Mouse (Mus musculus) liver, postnatal 0 days (tissue): ENCODE results near the gene Pcp4l1. TPM values are rescaled to one million over a fixed set of nuclear protein-coding genes. Genes with fewer than 3 reads are reported as not detected.

Experiments used
- ATAC-seq: fragments of 200-750 bp; cut with Nextera tagmentation; 2 replicates; pipeline ENCODE4 v1.8.0; 2017; ENCODE audit warnings: mild to moderate bottlenecking, moderate library complexity
- DNase-seq: peaks from one replicate; pipeline ENCODE4 v3.0.0-alpha.2; 2016
- H3K27ac ChIP-seq: fragments of 300-500 bp; sonication (generic); 2 replicates; pipeline ENCODE4 v1.5.1; 2014; ENCODE audit warnings: antibody characterized with exemption, moderate library complexity, mild to moderate bottlenecking, low read depth
- H3K27me3 ChIP-seq: fragments of 300-500 bp; sonication (generic); 2 replicates; pipeline ENCODE4 v1.6.1; 2014; ENCODE audit warnings: low read length, control low read depth, mixed read lengths; ENCODE audit not compliant: insufficient read depth
- H3K36me3 ChIP-seq: fragments of 300-500 bp; sonication (generic); replicated peaks from 2 replicates; pipeline ENCODE4 v1.6.1; 2014; ENCODE audit warnings: mild to moderate bottlenecking, control low read depth, low read length, moderate library complexity, mixed read lengths; ENCODE audit not compliant: insufficient read depth
- H3K4me1 ChIP-seq: fragments of 300-500 bp; sonication (generic); 2 replicates; pipeline ENCODE4 v1.6.1; 2014; ENCODE audit warnings: antibody characterized with exemption, mild to moderate bottlenecking, control low read depth; ENCODE audit not compliant: insufficient read depth
- H3K4me2 ChIP-seq: fragments of 300-500 bp; sonication (generic); 2 replicates; pipeline ENCODE4 v1.6.1; 2014; ENCODE audit warnings: low read depth, mild to moderate bottlenecking, low read length, moderate library complexity, mixed read lengths
- H3K4me3 ChIP-seq: fragments of 300-500 bp; sonication (generic); 2 replicates; pipeline ENCODE4 v1.5.1; 2014; ENCODE audit warnings: low read depth, low read length
- H3K9ac ChIP-seq: fragments of 300-500 bp; sonication (generic); replicated peaks from 2 replicates; pipeline ENCODE4 v1.6.1; 2014; ENCODE audit warnings: mild to moderate bottlenecking, moderate library complexity
- H3K9me3 ChIP-seq: fragments of 300-500 bp; sonication (generic); 2 replicates; pipeline ENCODE4 v1.6.1; 2016; ENCODE audit warnings: mild to moderate bottlenecking, control low read depth, low read length, mixed read lengths
- CTCF ChIP-seq: sonication (generic); IDR thresholded peaks from 2 replicates; pipeline ENCODE4 v1.5.1; 2016; ENCODE audit warnings: antibody characterized with exemption, low read depth
- EP300 ChIP-seq: IDR thresholded peaks from 2 replicates; pipeline ENCODE4 v1.6.1; 2016; ENCODE audit warnings: antibody characterized with exemption, low read depth, mild to moderate bottlenecking
- WGBS: fragments of 180-500 bp; shearing (Covaris S2); extraction: QIAGEN DNeasy Blood & Tissue Kit; methylation state at CpG from one replicate; pipeline ENCODE4 v1.1.7; 2014; ENCODE audit not compliant: insufficient replicate concordance; 5-methylcytosine and 5-hydroxymethylcytosine counted together
- polyA plus RNA-seq: library from polyadenylated mRNA; unstranded; fragments of >200 nt; fragmentation: Nextera tagmentation; extraction: Ambion mirVana; gene quantifications from 2 replicates; pipeline ENCODE4 v1.2.1, GENCODE M21; 2015

Gene Pcp4l1
- polyA plus RNA-seq, 1 experiment from 2014 or later = 8.2 TPM

DNA sequence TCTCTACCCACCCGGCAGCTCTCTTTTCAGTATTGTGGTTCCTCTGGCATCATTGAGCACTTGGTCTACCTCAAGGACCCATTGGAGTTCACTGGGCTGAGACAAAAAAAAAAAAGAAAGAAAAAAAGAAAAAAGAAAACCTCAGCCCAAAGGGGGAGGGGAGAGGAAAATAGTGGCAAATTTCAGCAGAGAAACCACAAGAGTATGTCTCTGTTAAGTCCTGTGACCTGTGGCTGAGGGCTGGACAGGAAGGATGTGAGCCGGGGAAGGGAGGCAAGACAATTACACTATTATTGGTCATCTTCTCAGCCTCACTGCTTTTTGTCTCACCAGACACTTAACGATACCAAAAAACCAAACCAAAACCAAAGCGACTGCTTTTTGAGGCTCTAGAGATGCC lies 35.8 kb upstream of the Pcp4l1 start:
- no peak for DNase-seq
- H3K9ac ChIP-seq = no peak overlapping the region
- ATAC-seq = no peak
- H3K4me1 ChIP-seq = peaks cover 23% of the 10 kb centered on the region
- TF ChIP-seq CTCF (no peak), EP300 (no peak)
- no peaks in the 10 kb centered on the region for H3K9me3 ChIP-seq
- peak overlapping the region; percentile 82 for H3K27ac ChIP-seq
- H3K36me3 ChIP-seq = peaks cover 27% of the 10 kb centered on the region
- WGBS = 30% methylated on average over 4 of the region's 4 CpGs
- peak overlapping the region; percentile 48 for H3K4me3 ChIP-seq
- H3K4me2 ChIP-seq = peak overlapping the region; percentile 51
- H3K27me3 ChIP-seq = no peaks in the 10 kb centered on the region

DNA sequence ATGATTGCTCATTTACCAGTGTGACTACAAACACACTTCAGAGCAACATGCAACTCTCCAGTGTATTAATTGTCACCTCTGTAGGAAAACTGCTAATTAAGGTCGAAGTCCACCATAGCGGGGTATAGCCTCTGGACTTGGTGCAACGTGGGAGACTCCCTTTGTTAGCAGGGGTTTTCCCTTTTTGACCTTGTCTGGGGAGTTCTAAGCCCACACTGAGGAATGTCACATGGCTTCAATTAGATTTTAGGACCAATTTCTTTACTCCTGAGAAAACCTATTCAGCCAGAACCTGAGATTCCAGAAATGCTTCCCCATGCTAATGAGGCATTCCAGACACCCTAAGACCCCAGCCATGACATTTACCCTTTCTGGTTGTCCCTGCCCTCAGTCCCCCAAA lies 34.1 kb upstream of the Pcp4l1 start:
- WGBS = 76% methylated on average over 3 of the region's 3 CpGs

DNA sequence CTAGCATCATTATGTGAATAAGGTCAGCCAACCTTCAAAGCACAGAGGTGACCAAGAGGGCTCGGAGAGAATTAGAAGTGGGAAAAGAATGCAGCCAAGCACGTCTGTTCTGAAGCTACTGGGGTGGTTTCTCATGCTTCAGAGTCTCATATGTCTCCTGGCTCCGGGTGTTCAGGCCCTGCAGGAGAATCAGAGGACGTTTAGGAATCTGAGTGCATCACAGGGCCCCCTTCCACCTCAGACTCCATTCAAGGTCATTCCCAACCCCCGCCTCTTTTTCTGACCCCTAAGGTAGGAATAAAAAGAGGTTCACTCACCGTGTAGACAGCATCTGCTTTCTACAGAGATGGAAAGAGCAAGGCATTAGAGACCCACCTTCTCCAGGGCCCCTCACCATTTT lies 33.7 kb upstream of the Pcp4l1 start:
- no peak for DNase-seq
- peaks cover 23% of the 10 kb centered on the region for H3K4me1 ChIP-seq
- H3K27me3 ChIP-seq = no peaks in the 10 kb centered on the region
- no peak overlapping the region for H3K4me2 ChIP-seq
- whole genome bisulfite sequencing = 71% methylated on average over 6 of the region's 6 CpGs
- H3K9ac ChIP-seq = no peak overlapping the region
- H3K36me3 ChIP-seq = peaks cover 9% of the 10 kb centered on the region
- H3K27ac ChIP-seq = no peak overlapping the region
- no peak overlapping the region for H3K4me3 ChIP-seq
- no peaks in the 10 kb centered on the region for H3K9me3 ChIP-seq
- ATAC-seq = no peak
- TF ChIP-seq EP300 = no peak
- no peak for TF ChIP-seq CTCF

More for the DNA sequence above, 34.1 kb upstream of the Pcp4l1 start:
- no peaks in the 10 kb centered on the region for H3K27me3 ChIP-seq
- peaks cover 12% of the 10 kb centered on the region for H3K36me3 ChIP-seq
- H3K9ac ChIP-seq = no peak overlapping the region
- H3K9me3 ChIP-seq = no peaks in the 10 kb centered on the region
- H3K4me1 ChIP-seq = peaks cover 23% of the 10 kb centered on the region
- ATAC-seq (no peak), DNase-seq (no peak)
- H3K27ac ChIP-seq = no peak overlapping the region
- H3K4me2 ChIP-seq = no peak overlapping the region
- H3K4me3 ChIP-seq = no peak overlapping the region
- TF ChIP-seq EP300 (no peak), CTCF (no peak)

DNA sequence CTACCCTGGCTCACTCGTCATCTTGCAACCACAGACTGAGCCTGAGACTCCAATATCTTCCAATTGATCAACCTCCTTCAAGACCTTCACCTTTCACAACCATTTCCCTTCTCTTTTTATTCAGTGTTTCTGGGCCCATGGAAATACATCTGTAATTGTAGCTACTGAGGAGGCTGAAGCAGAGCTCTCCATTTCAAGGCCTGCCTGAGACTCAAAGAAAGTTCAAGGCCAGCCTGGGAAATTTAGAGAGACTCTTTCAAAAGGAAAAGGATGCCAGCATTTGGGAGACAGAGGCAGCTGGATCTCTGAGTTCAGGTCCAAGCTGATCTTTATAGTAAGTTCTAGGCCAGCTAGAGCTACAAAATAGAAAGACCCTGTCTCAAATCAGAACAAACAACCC lies 31.8 kb upstream of the Pcp4l1 start:
- H3K4me2 ChIP-seq = no peak overlapping the region
- H3K4me3 ChIP-seq = no peak overlapping the region
- DNase-seq (no peak), ATAC-seq (no peak)
- H3K27ac ChIP-seq = peak overlapping the region; percentile 95; the same call in 1 of the 2 replicates
- no peaks in the 10 kb centered on the region for H3K27me3 ChIP-seq
- WGBS = 43% methylated on average over 1 of the region's 1 CpGs
- H3K36me3 ChIP-seq = no peaks in the 10 kb centered on the region
- H3K4me1 ChIP-seq = peaks cover 24% of the 10 kb centered on the region
- no peaks in the 10 kb centered on the region for H3K9me3 ChIP-seq
- TF ChIP-seq CTCF (no peak), EP300 (no peak)
- no peak overlapping the region for H3K9ac ChIP-seq

DNA sequence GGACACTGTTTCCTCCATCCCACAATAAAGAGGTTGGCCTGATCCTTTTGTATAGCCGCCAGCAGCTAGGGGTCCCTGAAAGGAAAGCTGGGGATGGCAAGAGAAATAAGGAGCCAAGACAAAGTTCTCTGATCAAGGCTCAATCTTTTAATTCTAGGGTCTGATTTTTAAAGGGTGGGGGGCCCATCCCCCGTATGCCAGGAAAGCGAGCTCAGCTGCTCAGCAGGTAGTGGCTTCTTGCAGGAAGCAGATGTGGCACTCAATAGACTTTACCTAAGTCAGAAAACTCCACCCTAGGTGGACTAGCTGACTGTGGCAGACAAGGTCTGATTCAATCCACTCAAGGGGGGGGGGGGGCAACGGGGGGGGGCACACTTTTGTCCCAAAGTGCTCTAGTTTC lies 30.7 kb upstream of the Pcp4l1 start:
- no peaks in the 10 kb centered on the region for H3K27me3 ChIP-seq
- no peaks in the 10 kb centered on the region for H3K9me3 ChIP-seq
- peaks cover 24% of the 10 kb centered on the region for H3K4me1 ChIP-seq
- H3K27ac ChIP-seq = peak overlapping the region; percentile 95
- 41% methylated on average over 4 of the region's 4 CpGs for WGBS
- H3K4me2 ChIP-seq = peak overlapping the region; percentile 63
- TF ChIP-seq CTCF (no peak), EP300 (no peak)
- DNase-seq (no peak), ATAC-seq (no peak)
- no peak overlapping the region for H3K9ac ChIP-seq
- peak overlapping the region; percentile 50 for H3K4me3 ChIP-seq
- no peaks in the 10 kb centered on the region for H3K36me3 ChIP-seq

DNA sequence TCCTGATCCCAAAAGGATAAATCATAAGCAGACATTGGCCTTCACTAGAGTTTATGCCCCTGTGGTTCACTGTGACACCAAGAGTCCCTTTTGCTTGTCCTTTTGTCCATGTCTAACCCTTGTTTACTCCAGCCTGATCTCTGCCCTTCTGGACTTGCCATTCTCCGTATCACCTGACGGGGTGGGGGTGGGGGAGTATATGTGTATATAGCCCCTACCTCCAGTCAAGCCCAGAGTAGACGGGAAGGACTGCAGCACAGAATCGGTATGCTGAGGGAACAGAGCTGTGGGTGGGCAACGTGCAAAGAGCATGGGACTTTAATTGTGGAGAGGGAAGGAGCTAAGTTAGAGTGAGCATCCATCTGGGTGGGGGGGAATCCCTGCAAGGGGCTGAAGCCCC lies 28.8 kb upstream of the Pcp4l1 start, which contains the start of gene Apoa2:
Apoa2 (plus strand) TSS at position 198 of the 400 bp plus-strand sequence.
- Histone ChIP-seq H3K27ac (peak within 1 kb of the TSS; percentile 95), H3K4me1 (peaks cover 21% of the 10 kb centered on the region), H3K36me3 (peaks cover 2% of the 10 kb centered on the region; the same call in 1 of the 2 replicates), H3K4me3 (peak within 1 kb of the TSS; percentile 50), H3K9ac (peak within 1 kb of the TSS; percentile 65), H3K9me3 (no peaks in the 10 kb centered on the region), H3K27me3 (no peaks in the 10 kb centered on the region), H3K4me2 (peak within 1 kb of the TSS; percentile 63)
- ATAC-seq (peak; percentile 25), DNase-seq (peak; percentile 77)
- WGBS = 68% methylated on average over 5 of the region's 5 CpGs
- TF ChIP-seq EP300 (peak; percentile 69), CTCF (0 out of 2 replicates have a peak, but pooled peaks have one; percentile 4)
